ENCODE assay signal across 17 mouse cellular contexts in genomic region chr10:80069948-80070450, GRCm38 (mm10). TPM values are rescaled to one million over a fixed set of nuclear protein-coding genes. Genes with fewer than 3 reads are reported as not detected.
A peak's percentile ranks its signal among the peaks of the same experiment; 100 is the strongest.
DNase-seq lines count a peak whose midpoint lies in the region; ATAC-seq and TF ChIP-seq lines count a peak whose summit lies in the region.
"Had no signal": no experiment of that assay in that cellular context is flagged by ENCODE, and none has a peak within 500 bp of the region (broad histone marks: within the 10 kb centered on the region; RNA-seq: fewer than 3 reads in every experiment).

No protein-coding gene starts in this region.

- peaks cover 6% of the 10 kb centered on the region for H3K36me3 ChIP-seq in lung, postnatal 0 days (ENCODE audit: insufficient read depth, low read length)
- peaks cover 61% of the 10 kb centered on the region for H3K36me3 ChIP-seq in liver, embryonic 12.5 days
- H3K36me3 ChIP-seq in macrophage (ENCODE audit: inconsistent target), result peaks cover 53% of the 10 kb centered on the region
- H3K36me3 ChIP-seq: forebrain, embryonic 15.5 days had no signal

- H3K27ac ChIP-seq in gastrocnemius, adult 2 months, result peak overlapping the region; percentile 89
- 0 out of 2 replicates have a peak overlapping the region, but pooled peaks have one; percentile 93 for H3K27ac ChIP-seq in lung, postnatal 0 days (ENCODE audit: low read length)
- peak overlapping the region; percentile 90 for H3K27ac ChIP-seq in liver, embryonic 12.5 days
- peak overlapping the region; percentile 92 for H3K27ac ChIP-seq in macrophage

- peaks cover 83% of the 10 kb centered on the region for H3K79me2 ChIP-seq in macrophage (ENCODE audit: inconsistent target)

- TF ChIP-seq CTCF in gastrocnemius, adult 2 months (IDR thresholded peaks at IDR 0.05), result no peak
- TF ChIP-seq CTCF in lung, postnatal 0 days (IDR thresholded peaks at IDR 0.05), result no peak

- no peak overlapping the region for H3K4me2 ChIP-seq in lung, postnatal 0 days (replicated peaks; ENCODE audit: low read depth, low read length)
- no peak overlapping the region for H3K4me2 ChIP-seq in liver, embryonic 12.5 days
- H3K4me2 ChIP-seq: forebrain, embryonic 15.5 days; lung, embryonic 14.5 days; neural tube, embryonic 15.5 days had no signal

- intact Hi-C loops in gastrocnemius, adult 2 months (cut with DNase I), result loop anchor here (5.0 kb wide), 1 partner anchor 42 kb away; no protein-coding TSS in a partner anchor
- intact Hi-C loops in gastrocnemius, postnatal 14 days (cut with DNase I; ENCODE audit: low total_unique reads), result no loop called here

- peaks cover 36% of the 10 kb centered on the region for H3K4me1 ChIP-seq in lung, postnatal 0 days (ENCODE audit: insufficient read depth, low read depth, low read length)
- H3K4me1 ChIP-seq in liver, embryonic 12.5 days, result peaks cover 62% of the 10 kb centered on the region
- H3K4me1 ChIP-seq: forebrain, embryonic 15.5 days had no signal

- H3K27me3 ChIP-seq in lung, postnatal 0 days (replicated peaks; ENCODE audit: insufficient read depth, low read length), result no peaks in the 10 kb centered on the region
- H3K27me3 ChIP-seq in liver, embryonic 12.5 days (replicated peaks), result no peaks in the 10 kb centered on the region
- H3K27me3 ChIP-seq: forebrain, embryonic 15.5 days; neural tube, embryonic 15.5 days had no signal

- no peak for DNase-seq in gastrocnemius, adult 2 months
- no peak for DNase-seq in gastrocnemius, postnatal 14 days
- no peak for DNase-seq in lung, postnatal 0 days (ENCODE audit: low spot score)
- no peak for DNase-seq in lung, postnatal 14 days
- no peak for DNase-seq in frontal cortex, postnatal 25 days (ENCODE audit: low spot score in 2 of 2)
- DNase-seq: cerebellum, adult 9-11 months; heart, postnatal 36 days; lung, embryonic 14.5 days; thymus, postnatal 25 days had no signal

- no peak overlapping the region for H3K4me3 ChIP-seq in gastrocnemius, adult 2 months
- no peak overlapping the region for H3K4me3 ChIP-seq in lung, postnatal 0 days (ENCODE audit: low read depth, low read length)
- H3K4me3 ChIP-seq in liver, embryonic 12.5 days, result no peak overlapping the region
- no peak overlapping the region for H3K4me3 ChIP-seq in macrophage (ENCODE audit: inconsistent target)
- H3K4me3 ChIP-seq: forebrain, embryonic 15.5 days; layer of hippocampus, adult 2 months; left cerebral cortex, adult 2 months; neural tube, embryonic 15.5 days had no signal

- no peak overlapping the region for H3K9ac ChIP-seq in lung, postnatal 0 days (replicated peaks; ENCODE audit: low read depth)
- 0 out of 2 replicates have a peak overlapping the region, but pooled peaks have one; percentile 5 for H3K9ac ChIP-seq in liver, embryonic 12.5 days
- H3K9ac ChIP-seq: forebrain, embryonic 15.5 days; lung, embryonic 14.5 days; neural tube, embryonic 15.5 days had no signal

- WGBS in lung, postnatal 0 days, result 88% methylated on average over 4 of the region's 4 CpGs
- 86% methylated on average over 4 of the region's 4 CpGs for WGBS in liver, embryonic 12.5 days (ENCODE audit: insufficient replicate concordance)
- WGBS in macrophage (ENCODE audit: missing documents), result 90% methylated on average over 4 of the region's 4 CpGs

- TF ChIP-seq EP300 in lung, postnatal 0 days (IDR thresholded peaks at IDR 0.05), result no peak

- H3K9me3 ChIP-seq in lung, postnatal 0 days (ENCODE audit: low read length), result no peaks in the 10 kb centered on the region
- H3K9me3 ChIP-seq in liver, embryonic 12.5 days (replicated peaks), result no peaks in the 10 kb centered on the region
- H3K9me3 ChIP-seq: forebrain, embryonic 15.5 days; neural tube, embryonic 15.5 days had no signal

- ATAC-seq in lung, postnatal 0 days, result no peak
- no peak for ATAC-seq in liver, embryonic 12.5 days
- ATAC-seq: forebrain, embryonic 15.5 days; hindbrain, embryonic 16.5 days; intestine, postnatal 0 days had no signal

RNA-seq across cellular contexts. Expression of gene Gpx4, which starts 23.0 kb away (rescaled TPM):
- 100 to 1,000 TPM; 552 to 603 TPM for total RNA-seq in gastrocnemius, adult 2 months (2021)
- total RNA-seq in gastrocnemius, postnatal 14 days (2021), result 100 to 1,000 TPM; 389 TPM
- 1,058 and 1,082 TPM in 2 replicates for polyA plus RNA-seq in lung, postnatal 0 days (2015; fragmentation: Nextera tagmentation; extraction: Ambion mirVana)
- 682 and 685 TPM in 2 replicates for polyA plus RNA-seq in liver, embryonic 12.5 days (2016; fragmentation: Nextera tagmentation; extraction: Ambion mirVana)
- 100 to 1,000 TPM in 8 of 26 experiments, 10 to 100 TPM in 18; 25.2 to 137 (median 85.2) TPM for total RNA-seq in macrophage (2018; cell fraction: chromatin; rRNA removed)
- total RNA-seq in macrophage (2018; cell fraction: cytosol; rRNA removed), result 100 to 1,000 TPM; 389 to 647 (median 497) TPM
- total RNA-seq in macrophage (2018; cell fraction: nucleus; rRNA removed), result 100 to 1,000 TPM in 20 of 26 experiments, 10 to 100 TPM in 6; 53.9 to 194 (median 123) TPM
- 427 to 512 TPM (median 481 TPM) in 3 replicates for polyA plus RNA-seq in macrophage (2018)

RNA-seq across cellular contexts. Expression of gene Polr2e, which starts 30.4 kb away (rescaled TPM):
- 10 to 100 TPM; 42.0 to 50.9 TPM for total RNA-seq in gastrocnemius, adult 2 months (2021)
- total RNA-seq in gastrocnemius, postnatal 14 days (2021), result 10 to 100 TPM; 45.3 to 55.6 TPM
- 178 and 202 TPM in 2 replicates for polyA plus RNA-seq in lung, postnatal 0 days (2015; fragmentation: Nextera tagmentation; extraction: Ambion mirVana)
- polyA plus RNA-seq in liver, embryonic 12.5 days (2016; fragmentation: Nextera tagmentation; extraction: Ambion mirVana), result 142 and 147 TPM in 2 replicates
- 10 to 100 TPM in 15 of 26 experiments, 1 to 10 TPM in 11; 2.7 to 32.6 (median 15.8) TPM for total RNA-seq in macrophage (2018; cell fraction: chromatin; rRNA removed)
- total RNA-seq in macrophage (2018; cell fraction: cytosol; rRNA removed), result 10 to 100 TPM; 24.1 to 50.6 (median 34.6) TPM
- total RNA-seq in macrophage (2018; cell fraction: nucleus; rRNA removed), result 10 to 100 TPM in 17 of 26 experiments, 1 to 10 TPM in 9; 5.7 to 31.9 (median 11.6) TPM
- polyA plus RNA-seq in macrophage (2018), result 51.6 to 65.8 TPM (median 54.3 TPM) in 3 replicates

RNA-seq across cellular contexts. Expression of gene Sbno2, which starts 35.4 kb away (rescaled TPM):
- 1 to 10 TPM; 6.2 to 7.1 TPM for total RNA-seq in gastrocnemius, adult 2 months (2021)
- total RNA-seq in gastrocnemius, postnatal 14 days (2021), result 1 to 10 TPM; 6.2 to 6.3 TPM
- polyA plus RNA-seq in lung, postnatal 0 days (2015; fragmentation: Nextera tagmentation; extraction: Ambion mirVana), result 17.5 and 26.4 TPM in 2 replicates
- 15.0 and 15.4 TPM in 2 replicates for polyA plus RNA-seq in liver, embryonic 12.5 days (2016; fragmentation: Nextera tagmentation; extraction: Ambion mirVana)
- 1,000 to 10,000 TPM in 1 of 26 experiments, 100 to 1,000 TPM in 25; 193 to 1,010 (median 316) TPM for total RNA-seq in macrophage (2018; cell fraction: chromatin; rRNA removed)
- total RNA-seq in macrophage (2018; cell fraction: cytosol; rRNA removed), result 100 to 1,000 TPM in 1 of 26 experiments, 10 to 100 TPM in 25; 35.5 to 111 (median 48.4) TPM
- 100 to 1,000 TPM; 103 to 721 (median 158) TPM for total RNA-seq in macrophage (2018; cell fraction: nucleus; rRNA removed)
- 23.7 to 43.6 TPM (median 42.5 TPM) in 3 replicates for polyA plus RNA-seq in macrophage (2018)

RNA-seq across cellular contexts. Expression of gene Stk11, which starts 45.6 kb away (rescaled TPM):
- 100 to 1,000 TPM; 144 to 153 TPM for total RNA-seq in gastrocnemius, adult 2 months (2021)
- 10 to 100 TPM; 87.6 to 98.0 TPM for total RNA-seq in gastrocnemius, postnatal 14 days (2021)
- 19.0 and 19.8 TPM in 2 replicates for polyA plus RNA-seq in lung, postnatal 0 days (2015; fragmentation: Nextera tagmentation; extraction: Ambion mirVana)
- polyA plus RNA-seq in liver, embryonic 12.5 days (2016; fragmentation: Nextera tagmentation; extraction: Ambion mirVana), result 18.6 and 19.8 TPM in 2 replicates
- total RNA-seq in macrophage (2018; cell fraction: chromatin; rRNA removed), result 100 to 1,000 TPM in 25 of 26 experiments, 10 to 100 TPM in 1; 82.3 to 299 (median 163) TPM
- total RNA-seq in macrophage (2018; cell fraction: cytosol; rRNA removed), result 100 to 1,000 TPM in 3 of 26 experiments, 10 to 100 TPM in 23; 66.1 to 109 (median 92.3) TPM
- 100 to 1,000 TPM in 19 of 26 experiments, 10 to 100 TPM in 7; 75.4 to 159 (median 118) TPM for total RNA-seq in macrophage (2018; cell fraction: nucleus; rRNA removed)
- 72.6 to 106 TPM (median 79.6 TPM) in 3 replicates for polyA plus RNA-seq in macrophage (2018)

RNA-seq across cellular contexts. Expression of gene Arhgap45, which starts 53.5 kb away (rescaled TPM):
- 1 to 10 TPM in 1 of 2 experiments, under 1 TPM in 1; 0.97 to 1.4 TPM for total RNA-seq in gastrocnemius, adult 2 months (2021)
- total RNA-seq in gastrocnemius, postnatal 14 days (2021), result 1 to 10 TPM; 1.7 to 1.9 TPM
- polyA plus RNA-seq in lung, postnatal 0 days (2015; fragmentation: Nextera tagmentation; extraction: Ambion mirVana), result 20.1 and 22.2 TPM in 2 replicates
- polyA plus RNA-seq in liver, embryonic 12.5 days (2016; fragmentation: Nextera tagmentation; extraction: Ambion mirVana), result 22.3 and 22.8 TPM in 2 replicates
- total RNA-seq in macrophage (2018; cell fraction: chromatin; rRNA removed), result 100 to 1,000 TPM in 23 of 26 experiments, 10 to 100 TPM in 3; 60.1 to 650 (median 256) TPM
- total RNA-seq in macrophage (2018; cell fraction: cytosol; rRNA removed), result 100 to 1,000 TPM in 7 of 26 experiments, 10 to 100 TPM in 19; 38.3 to 135 (median 73.0) TPM
- total RNA-seq in macrophage (2018; cell fraction: nucleus; rRNA removed), result 100 to 1,000 TPM in 19 of 26 experiments, 10 to 100 TPM in 7; 53.9 to 429 (median 152) TPM
- polyA plus RNA-seq in macrophage (2018), result 56.2 to 124 TPM (median 74.2 TPM) in 3 replicates
